Mouse (Mus musculus) liver, postnatal 0 days (tissue): ENCODE results near the gene Igflr1.

ENCODE experiments used
- CTCF ChIP-seq: sonication (generic); IDR thresholded peaks from 2 replicates; pipeline ENCODE4 v1.5.1; 2016; ENCODE audit warnings: antibody characterized with exemption, low read depth
- EP300 ChIP-seq: IDR thresholded peaks from 2 replicates; pipeline ENCODE4 v1.6.1; 2016; ENCODE audit warnings: antibody characterized with exemption, low read depth, mild to moderate bottlenecking

DNA sequence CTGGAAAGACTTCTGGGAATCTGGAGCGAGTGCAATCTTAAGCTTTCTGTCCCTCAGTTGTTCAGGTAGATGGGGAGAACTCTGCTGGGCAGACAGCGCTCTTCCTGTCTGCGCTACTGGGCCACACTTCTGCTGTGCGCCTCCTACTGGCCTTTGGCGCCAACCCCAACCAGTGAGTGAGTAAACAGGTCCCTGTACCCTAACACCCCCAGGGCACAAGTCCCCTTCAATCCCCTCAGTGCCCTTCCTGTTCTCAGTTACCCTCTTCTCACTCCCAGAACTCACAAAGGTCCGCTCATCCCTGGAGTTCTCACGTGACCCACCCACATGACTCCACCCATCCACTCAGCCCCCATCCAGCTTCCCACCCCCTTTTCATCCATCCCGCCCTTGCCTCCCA lies 46.9 kb upstream of the Igflr1 start:
- TF ChIP-seq CTCF (peak; percentile 34), EP300 (no peak)
